Mouse (Mus musculus) gastrocnemius, postnatal 25 days (tissue): Measurements from ENCODE around the gene Gm20837. TPM values are rescaled to one million over a fixed set of nuclear protein-coding genes. Genes with fewer than 3 reads are reported as not detected.
"Not testable (repeated sequence)": the region's sequence is repeated elsewhere in the genome, so short reads cannot be mapped to it uniquely, and the experiment has no call there.

Experiments used
- DNase-seq: peaks from one replicate; pipeline ENCODE4 v3.0.0; 2022
- long read RNA-seq, 2 experiments: library from polyadenylated mRNA; stranded (forward); transcript quantifications; one replicate each; pipeline ENCODE4 v2.0.0; 2021
- total RNA-seq, 2 experiments: library from RNA; stranded (reverse); gene quantifications; 1 replicate in 1 of 2; 2 replicates in 1 of 2; pipeline ENCODE4 v1.2.3; 2021

Gene Gm20837
- not detected for total RNA-seq
- long read RNA-seq, experiment 1 = 0 reads
- long read RNA-seq, experiment 2 = 0 reads

DNA sequence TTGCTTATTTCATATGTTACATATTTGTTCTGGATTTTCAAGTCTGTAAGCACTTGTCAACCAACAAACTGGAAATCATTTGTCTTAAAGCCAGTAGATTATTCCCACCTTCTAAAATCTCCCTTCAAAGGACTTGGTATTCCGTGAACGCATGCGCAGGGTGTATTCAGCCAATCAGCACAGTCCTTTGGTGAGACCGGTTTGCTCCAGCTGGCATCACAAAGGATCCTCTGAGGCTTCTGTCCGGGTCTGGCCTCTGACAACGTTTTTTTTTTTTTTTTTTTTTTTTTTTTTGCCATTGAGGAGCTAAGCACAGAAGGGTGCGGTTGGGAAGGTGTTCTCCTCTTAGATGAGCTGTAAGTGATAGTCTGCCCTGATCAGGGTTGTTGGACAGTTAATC, at the start of gene Gm20837:
Gene Gm20837 (plus strand): TSS at position 301 of the 400 bp plus-strand sequence.
- not testable (repeated sequence) for DNase-seq
